Comparison of ENCODE assay signal across 21 mouse cellular contexts in genomic region chr2:116076752-116077480, GRCm38 (mm10). TPM values are rescaled to one million over a fixed set of nuclear protein-coding genes. Genes with fewer than 3 reads are reported as not detected.
DNase-seq lines count a peak whose midpoint lies in the region; ATAC-seq lines count a peak whose summit lies in the region.
"Had no signal": no experiment of that assay in that cellular context is flagged by ENCODE, and none has a peak within 500 bp of the region (broad histone marks: within the 10 kb centered on the region; RNA-seq: fewer than 3 reads in every experiment).

No protein-coding gene starts in this region.

- H3K4me3 ChIP-seq in forebrain, embryonic 16.5 days (replicated peaks; ENCODE audit: low read length) = no peak overlapping the region
- no peak overlapping the region for H3K4me3 ChIP-seq in forebrain, embryonic 13.5 days
- no peak overlapping the region for H3K4me3 ChIP-seq in hindbrain, embryonic 14.5 days (replicated peaks; ENCODE audit: low read length)
- H3K4me3 ChIP-seq in hindbrain, embryonic 10.5 days = no peak overlapping the region
- H3K4me3 ChIP-seq in lung, embryonic 15.5 days = no peak overlapping the region

- DNase-seq in hindbrain, embryonic 14.5 days (ENCODE audit: low spot score) = no peak
- DNase-seq in hindbrain, embryonic 10.5 days (ENCODE audit: low spot score) = no peak
- no peak for DNase-seq in lung, adult 18-20 months
- DNase-seq in 3T3-L1 (ENCODE audit: low read depth, low spot score) = peak; percentile 36
- no peak for DNase-seq in MN1 (ENCODE audit: low spot score)
- DNase-seq: adrenal gland, postnatal 25 days; cerebellum, adult 18-20 months; cerebellum, adult 9-11 months; cerebellum, postnatal 36 days; gastrocnemius, adult 2 months; gastrocnemius, postnatal 25 days had no signal

- no peak overlapping the region for H3K9ac ChIP-seq in forebrain, embryonic 16.5 days (replicated peaks; ENCODE audit: low read depth, low read length)
- H3K9ac ChIP-seq in forebrain, embryonic 13.5 days = no peak overlapping the region
- 0 out of 2 replicates have a peak overlapping the region, but pooled peaks have one; percentile 99 for H3K9ac ChIP-seq in hindbrain, embryonic 14.5 days
- H3K9ac ChIP-seq in lung, embryonic 15.5 days = no peak overlapping the region

- H3K9me3 ChIP-seq in forebrain, embryonic 16.5 days (ENCODE audit: control insufficient read depth, low read length) = peaks cover 5% of the 10 kb centered on the region; the same call in 1 of the 2 replicates
- H3K9me3 ChIP-seq in forebrain, embryonic 13.5 days (replicated peaks) = peaks cover 10% of the 10 kb centered on the region
- H3K9me3 ChIP-seq in hindbrain, embryonic 14.5 days (ENCODE audit: control insufficient read depth, low read length) = peaks cover 6% of the 10 kb centered on the region; the same call in 1 of the 2 replicates
- H3K9me3 ChIP-seq in hindbrain, embryonic 10.5 days = 0 out of 2 replicates have a peak, but pooled peaks cover 9% of the 10 kb centered on the region
- no peaks in the 10 kb centered on the region for H3K9me3 ChIP-seq in lung, embryonic 15.5 days
- H3K9me3 ChIP-seq: heart, embryonic 10.5 days; heart, embryonic 15.5 days had no signal

- H3K36me3 ChIP-seq in forebrain, embryonic 16.5 days (ENCODE audit: control insufficient read depth, insufficient read depth) = no peaks in the 10 kb centered on the region
- H3K36me3 ChIP-seq in forebrain, embryonic 13.5 days (ENCODE audit: poor library complexity, severe bottlenecking) = no peaks in the 10 kb centered on the region
- no peaks in the 10 kb centered on the region for H3K36me3 ChIP-seq in hindbrain, embryonic 14.5 days (replicated peaks; ENCODE audit: control insufficient read depth, insufficient read depth)
- H3K36me3 ChIP-seq in hindbrain, embryonic 10.5 days = no peaks in the 10 kb centered on the region
- H3K36me3 ChIP-seq in lung, embryonic 15.5 days = no peaks in the 10 kb centered on the region
- H3K36me3 ChIP-seq: embryonic facial prominence, embryonic 13.5 days; heart, embryonic 10.5 days; heart, embryonic 15.5 days; hindbrain, embryonic 12.5 days had no signal

- no peaks in the 10 kb centered on the region for H3K27me3 ChIP-seq in forebrain, embryonic 16.5 days (replicated peaks; ENCODE audit: control insufficient read depth, insufficient read depth, low read length)
- H3K27me3 ChIP-seq in forebrain, embryonic 13.5 days = peaks cover 15% of the 10 kb centered on the region
- 0 out of 2 replicates have a peak, but pooled peaks cover 4% of the 10 kb centered on the region for H3K27me3 ChIP-seq in hindbrain, embryonic 14.5 days (ENCODE audit: control insufficient read depth, insufficient read depth, low read length)
- H3K27me3 ChIP-seq in hindbrain, embryonic 10.5 days (ENCODE audit: insufficient read depth, poor library complexity, severe bottlenecking) = peaks cover 52% of the 10 kb centered on the region
- peaks cover 44% of the 10 kb centered on the region for H3K27me3 ChIP-seq in lung, embryonic 15.5 days
- H3K27me3 ChIP-seq: CH12.LX had no signal

- no peak for ATAC-seq in forebrain, embryonic 16.5 days
- no peak for ATAC-seq in forebrain, embryonic 13.5 days
- ATAC-seq in hindbrain, embryonic 14.5 days (ENCODE audit: low FRiP score) = no peak
- peak; percentile 53; the same call in 1 of the 2 replicates for ATAC-seq in lung, embryonic 15.5 days (ENCODE audit: borderline replicate concordance, extremely low read depth, low FRiP score, low TSS enrichment)
- ATAC-seq: inflammation-experienced regulatory T-cells, adult 6 months; intestine, postnatal 0 days had no signal

- H3K27ac ChIP-seq in forebrain, embryonic 16.5 days (ENCODE audit: low read length) = peak overlapping the region; percentile 28; the same call in 1 of the 2 replicates
- no peak overlapping the region for H3K27ac ChIP-seq in forebrain, embryonic 13.5 days
- H3K27ac ChIP-seq in hindbrain, embryonic 14.5 days = peak overlapping the region; percentile 99; the same call in 1 of the 2 replicates
- no peak overlapping the region for H3K27ac ChIP-seq in hindbrain, embryonic 10.5 days
- H3K27ac ChIP-seq in lung, embryonic 15.5 days = no peak overlapping the region
- H3K27ac ChIP-seq: embryonic facial prominence, embryonic 13.5 days; gastrocnemius, adult 2 months had no signal

- no peak overlapping the region for H3K4me2 ChIP-seq in forebrain, embryonic 16.5 days (ENCODE audit: low read length)
- no peak overlapping the region for H3K4me2 ChIP-seq in forebrain, embryonic 13.5 days
- H3K4me2 ChIP-seq in hindbrain, embryonic 14.5 days (replicated peaks) = no peak overlapping the region
- H3K4me2 ChIP-seq in lung, embryonic 15.5 days = no peak overlapping the region

- H3K4me1 ChIP-seq in forebrain, embryonic 16.5 days (replicated peaks; ENCODE audit: control insufficient read depth, insufficient read depth, low read length) = peaks cover 24% of the 10 kb centered on the region
- peaks cover 37% of the 10 kb centered on the region for H3K4me1 ChIP-seq in forebrain, embryonic 13.5 days
- H3K4me1 ChIP-seq in hindbrain, embryonic 14.5 days (replicated peaks; ENCODE audit: control insufficient read depth, insufficient read depth, low read length) = peaks cover 14% of the 10 kb centered on the region; the same call in 1 of the 2 replicates
- H3K4me1 ChIP-seq in hindbrain, embryonic 10.5 days (replicated peaks) = peaks cover 31% of the 10 kb centered on the region
- H3K4me1 ChIP-seq in lung, embryonic 15.5 days = peaks cover 9% of the 10 kb centered on the region

RNA-seq across cellular contexts. Expression of gene Meis2, which starts 11.3 kb away (rescaled TPM):
- 143 and 154 TPM in 2 replicates for polyA plus RNA-seq in forebrain, embryonic 16.5 days (2015; fragmentation: Nextera tagmentation; extraction: Ambion mirVana)
- polyA plus RNA-seq in forebrain, embryonic 13.5 days (2015; fragmentation: Nextera tagmentation; extraction: Ambion mirVana) = 128 and 130 TPM in 2 replicates
- 136 and 159 TPM in 2 replicates for polyA plus RNA-seq in hindbrain, embryonic 14.5 days (2014; fragmentation: Nextera tagmentation; extraction: Ambion mirVana)
- 61.3 and 91.1 TPM in 2 replicates for polyA plus RNA-seq in hindbrain, embryonic 10.5 days (2016; fragmentation: Nextera tagmentation; extraction: Ambion mirVana)
- polyA plus RNA-seq in lung, embryonic 15.5 days (2015; fragmentation: Nextera tagmentation; extraction: Ambion mirVana) = 24.4 and 25.8 TPM in 2 replicates

Comparison
In these comparisons a context has a peak if more than half of its experiments do, and no peak if none do; other contexts are left out.
1. H3K27ac ChIP-seq: peak in forebrain, embryonic 16.5 days (single experiment) and hindbrain, embryonic 14.5 days (single experiment); none in forebrain, embryonic 13.5 days (single experiment), hindbrain, embryonic 10.5 days (single experiment) and lung, embryonic 15.5 days (single experiment).